Mouse (Mus musculus): ENCODE data around the gene Bbc3. TPM values are rescaled to one million over a fixed set of nuclear protein-coding genes. Genes with fewer than 3 reads are reported as not detected.
A peak's percentile ranks its signal among the peaks of the same experiment; 100 is the strongest.
"Not testable (repeated sequence)": the region's sequence is repeated elsewhere in the genome, so short reads cannot be mapped to it uniquely, and the experiment has no call there.

Bbc3 gene
- total RNA-seq (2021), result 10 to 100 TPM in 1 of 2 experiments, 1 to 10 TPM in 1; 7.9 to 13.9 TPM
- long read RNA-seq, experiment 1, transcript Bbc3-201 (4 exons, 1,814 nt), result minor isoform, 6 of 22 reads
- long read RNA-seq, experiment 1, transcript Bbc3-203 (2 exons, 881 nt), result major isoform, 7 of 22 reads
- long read RNA-seq, experiment 1, partial matches to known transcripts, result 3 of 22 reads
- long read RNA-seq, experiment 1, other reads (novel, unspliced or antisense), result 6 of 22 reads
- long read RNA-seq, experiment 2, transcript Bbc3-201 (4 exons, 1,814 nt), result major isoform, 6 of 15 reads
- long read RNA-seq, experiment 2, partial matches to known transcripts, result 4 of 15 reads
- long read RNA-seq, experiment 2, other reads (novel, unspliced or antisense), result 4 of 15 reads

DNA sequence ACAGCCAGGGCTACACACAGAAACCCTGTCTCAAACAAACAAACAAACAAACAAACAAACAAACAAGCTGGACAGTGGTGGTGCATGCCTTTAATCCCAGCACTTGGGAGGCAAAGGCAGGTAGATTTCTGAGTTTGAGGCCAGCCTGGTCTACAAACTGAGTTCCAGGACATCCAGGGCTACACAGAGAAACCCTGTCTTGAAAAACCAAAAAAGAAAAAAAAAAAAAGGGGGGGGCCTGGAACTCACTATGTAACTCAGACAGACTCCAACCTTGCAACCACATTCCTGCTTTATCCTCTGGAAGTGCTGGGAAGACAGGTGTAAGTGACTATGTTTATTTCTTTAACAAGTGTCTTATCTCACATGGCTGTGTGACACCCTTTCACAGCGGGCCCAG is at the start of gene Bbc3:
Bbc3 (plus strand) TSS at position 301 of the 400 bp plus-strand sequence.
- DNase-seq, result not testable (repeated sequence)

DNA sequence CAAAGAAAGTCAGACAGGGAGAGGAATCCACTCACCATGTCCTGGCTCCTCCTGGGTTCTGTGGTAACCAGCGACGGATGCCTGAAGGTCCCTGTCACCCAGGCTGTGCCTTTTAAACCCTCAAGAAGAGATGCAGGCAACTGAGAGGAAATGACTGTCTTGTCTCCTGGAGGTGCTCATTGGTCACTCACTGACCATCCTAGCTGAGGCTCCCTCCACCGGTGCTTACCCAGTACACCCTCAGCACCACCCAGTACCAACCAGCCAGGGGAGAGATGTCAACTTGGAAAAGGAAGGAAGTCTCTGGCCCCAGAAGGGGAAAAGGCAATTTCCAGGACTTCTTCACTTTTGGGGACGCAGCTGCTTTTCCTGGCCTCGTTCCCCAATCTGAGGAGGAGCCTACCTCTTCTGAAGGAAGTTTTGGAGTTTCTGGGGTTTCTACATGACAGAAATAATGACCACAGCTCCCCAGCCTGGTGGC is 49.0 kb upstream of the Bbc3 start, which contains the start of gene C5ar1:
C5ar1 (minus strand) TSS at position 431 of the 481 bp plus-strand sequence.
- DNase-seq, result no peak

DNA sequence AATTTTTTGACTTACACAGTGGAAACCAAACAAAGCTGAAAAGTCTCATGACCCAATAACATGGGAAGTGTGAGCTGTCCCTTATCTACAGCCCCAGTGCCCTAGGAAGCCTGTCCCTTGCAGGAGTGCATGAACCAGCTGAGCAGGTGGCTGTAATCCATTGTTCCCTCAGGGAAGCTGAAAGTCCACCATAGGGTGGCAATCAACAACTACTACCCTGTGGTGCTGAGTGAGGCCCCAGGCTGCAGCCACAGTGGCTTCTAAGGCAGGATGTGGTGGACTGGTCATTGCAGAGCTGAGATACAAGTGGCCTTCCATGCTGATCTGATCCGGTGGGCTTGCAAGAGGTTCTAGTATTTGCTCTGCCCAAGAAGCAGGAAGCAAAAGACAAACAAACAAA is 47.1 kb upstream of the Bbc3 start:
- no peak for DNase-seq

DNA sequence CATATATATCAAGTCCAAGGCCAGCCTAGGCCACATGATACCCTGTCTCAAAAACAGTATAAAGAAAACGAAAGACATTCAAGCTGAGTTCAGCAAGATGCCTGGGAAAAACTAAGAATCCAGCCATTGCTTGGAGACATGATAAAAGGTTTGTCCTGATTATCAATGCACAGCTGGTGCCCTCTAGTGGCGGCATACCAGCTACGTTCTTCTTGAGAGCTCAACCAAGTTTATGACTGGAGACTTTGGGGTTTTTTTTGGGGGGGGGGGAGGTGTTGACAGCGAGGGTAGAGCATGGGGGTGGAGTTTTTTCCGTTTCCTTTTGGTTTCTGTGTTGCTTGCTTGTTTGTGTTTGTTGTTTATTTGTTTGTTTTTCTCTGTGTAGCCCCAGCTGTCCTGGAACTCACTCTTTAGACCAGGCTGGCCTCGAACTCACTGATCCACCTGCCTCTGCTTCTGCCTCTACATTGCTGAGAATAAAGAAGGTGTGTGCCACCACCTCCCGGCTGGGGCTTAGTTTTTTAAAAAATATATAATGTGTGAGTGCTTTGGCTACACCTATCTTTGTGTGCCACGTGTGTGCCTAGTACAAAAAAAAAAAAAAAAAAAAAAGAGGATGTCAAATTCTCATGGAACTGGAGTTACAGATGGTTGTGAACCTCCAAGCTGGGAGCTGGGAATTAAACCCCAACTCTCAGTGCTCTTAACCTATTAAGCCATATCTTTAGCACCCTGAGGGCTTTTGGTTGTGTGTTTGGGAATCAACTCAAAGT is 45.0 kb upstream of the Bbc3 start:
- DNase-seq, result peak; percentile 87

DNA sequence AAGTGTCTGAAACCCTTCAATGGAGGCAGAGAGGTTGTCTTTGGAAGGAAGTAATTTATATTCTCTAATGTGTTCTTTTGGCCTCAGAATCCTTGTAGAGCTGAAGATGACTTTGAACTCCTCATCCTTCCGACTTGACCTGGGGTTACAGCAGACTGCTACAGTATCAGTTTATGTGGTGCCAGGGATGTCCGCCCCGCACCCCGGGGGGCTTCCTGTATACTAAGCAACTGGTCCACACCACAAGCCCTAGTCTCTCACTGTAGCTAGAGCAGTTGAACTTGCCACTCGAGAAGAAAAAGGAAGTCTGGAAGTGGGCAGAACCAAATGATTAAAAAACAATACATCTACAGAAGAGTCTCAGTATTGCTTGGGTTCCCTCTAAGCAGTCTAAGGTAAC is 44.4 kb upstream of the Bbc3 start:
- no peak for DNase-seq

DNA sequence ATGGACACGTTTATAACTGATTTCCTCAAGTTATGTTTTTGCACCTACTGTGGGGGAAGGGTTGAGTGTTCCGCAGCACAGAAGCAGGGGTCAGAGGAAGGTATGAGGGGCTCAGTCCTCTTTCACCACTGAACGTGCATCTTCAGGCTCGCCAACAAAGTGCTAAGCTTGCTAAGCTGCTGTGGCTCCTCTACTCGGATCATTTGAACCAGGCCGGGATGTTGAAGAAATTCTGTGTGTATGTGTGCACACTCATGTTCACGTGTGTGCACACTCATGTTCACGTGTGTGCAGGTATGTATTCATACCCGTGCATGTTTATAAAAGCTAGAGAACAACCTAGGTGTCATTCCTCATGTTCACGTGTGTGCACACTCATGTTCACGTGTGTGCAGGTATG is 42.3 kb upstream of the Bbc3 start:
- DNase-seq, result no peak

DNA sequence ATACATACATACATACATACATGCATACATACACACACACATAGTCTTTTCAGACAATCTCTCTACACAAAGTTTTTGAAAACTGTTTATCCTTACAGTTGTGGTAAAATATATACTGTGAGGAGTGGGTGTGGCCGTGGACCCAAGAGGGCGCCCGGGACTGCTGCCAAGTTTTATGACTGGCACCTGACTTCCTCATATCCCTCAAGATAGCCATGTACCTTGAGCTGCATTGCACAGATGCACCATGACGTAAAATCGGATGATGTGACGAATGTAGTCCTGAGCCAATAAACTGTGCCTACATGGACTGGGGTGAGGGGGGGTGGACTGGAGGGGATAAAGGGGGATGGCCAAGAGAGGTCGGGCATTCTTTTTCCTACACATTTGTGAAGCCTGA is 41.6 kb upstream of the Bbc3 start:
- DNase-seq, result not testable (repeated sequence)

DNA sequence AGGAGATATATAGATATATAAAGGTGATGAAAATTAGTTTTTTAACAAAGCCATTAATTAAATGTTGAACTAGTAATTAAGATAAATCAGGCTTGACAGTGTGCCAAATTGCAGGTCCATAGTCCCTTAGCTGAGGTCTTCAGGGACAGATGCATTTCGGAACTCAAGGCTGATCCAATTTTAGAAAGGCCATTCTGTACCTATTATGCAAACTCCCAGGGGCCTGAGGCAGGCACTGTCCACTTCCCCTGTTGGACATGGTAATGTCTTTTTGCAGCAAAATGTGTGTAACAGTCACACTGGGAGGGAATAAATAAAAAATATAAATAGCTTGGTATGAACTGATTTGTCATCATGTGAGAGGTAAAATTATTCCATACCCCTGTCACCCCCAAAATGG is 37.1 kb upstream of the Bbc3 start:
- DNase-seq, result no peak

DNA sequence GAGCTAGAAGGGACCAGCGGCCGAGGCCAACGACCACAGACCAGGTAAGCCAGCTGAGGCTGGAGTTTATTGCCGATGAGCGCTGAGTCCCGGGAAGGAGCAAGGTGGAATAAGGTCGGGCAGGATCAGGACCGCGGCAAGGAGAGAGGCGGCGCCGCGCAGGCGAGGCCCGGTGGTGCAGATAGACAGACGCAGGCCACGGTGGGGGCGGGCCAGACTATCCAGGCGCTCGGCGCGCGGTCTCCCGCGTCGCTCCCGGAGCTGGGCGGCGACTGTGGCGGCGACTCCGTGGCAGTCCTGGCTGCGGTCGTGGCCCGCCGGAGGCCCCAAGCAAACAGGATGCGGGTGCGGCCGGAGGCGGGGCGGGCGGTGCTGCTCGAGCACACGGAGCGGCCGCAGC is 35.5 kb upstream of the Bbc3 start:
- peak; percentile 83 for DNase-seq

DNA sequence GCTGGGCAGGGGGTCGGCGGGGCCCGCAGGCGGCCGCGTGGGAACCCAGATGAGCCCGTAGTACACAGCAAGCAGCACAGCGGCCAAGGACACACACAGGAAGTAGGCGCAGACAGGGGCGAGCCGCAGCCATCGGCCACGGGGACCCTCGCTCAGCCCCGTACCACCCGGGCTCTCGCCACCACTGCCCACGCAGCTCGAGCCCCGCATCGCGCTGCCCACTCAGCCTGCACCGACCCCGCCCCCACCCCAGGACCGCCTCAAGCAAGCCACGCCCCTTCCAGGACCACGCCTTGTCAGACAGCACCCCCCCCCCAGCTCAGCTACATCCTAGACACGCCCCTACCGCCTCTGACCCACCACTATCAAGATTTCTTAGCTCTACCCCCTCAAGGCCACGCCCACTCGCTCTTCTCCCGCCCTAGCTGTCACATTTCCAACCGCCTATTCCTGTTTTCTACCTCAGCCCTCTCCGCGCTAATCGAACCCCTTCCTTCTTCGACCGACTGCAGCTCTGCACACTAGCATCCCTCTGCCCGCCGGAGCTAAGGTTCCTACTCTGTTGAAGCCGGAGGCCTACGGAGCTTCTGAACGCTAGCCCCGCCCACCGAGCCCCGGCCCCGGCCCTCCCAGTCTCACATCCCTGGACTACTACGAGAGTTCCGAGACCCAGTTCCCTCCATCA is 35.0 kb upstream of the Bbc3 start, which contains the start of gene Inafm1:
Inafm1 (minus strand) TSS at position 537 of the 685 bp plus-strand sequence.
- peak; percentile 90 for DNase-seq

DNA sequence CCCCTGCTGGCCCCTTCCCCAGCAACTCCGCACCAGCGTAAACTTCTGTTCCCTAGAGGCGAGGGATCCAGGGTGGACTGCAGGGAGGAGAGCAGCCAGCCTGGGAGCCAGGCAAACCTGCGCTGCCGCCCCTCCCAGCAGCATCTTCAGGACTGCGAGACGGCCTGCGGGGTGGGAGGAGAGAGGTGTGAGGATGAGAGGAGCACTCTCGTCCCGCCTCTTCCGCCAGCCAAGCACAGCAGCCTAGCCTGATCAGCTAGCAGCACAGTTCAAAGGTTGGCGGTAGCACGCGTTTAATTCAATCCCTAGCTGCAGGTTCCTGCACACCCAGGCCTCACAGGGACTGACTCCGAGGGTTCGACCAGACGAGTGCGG is 34.4 kb upstream of the Bbc3 start:
- DNase-seq, result peak; percentile 72

DNA sequence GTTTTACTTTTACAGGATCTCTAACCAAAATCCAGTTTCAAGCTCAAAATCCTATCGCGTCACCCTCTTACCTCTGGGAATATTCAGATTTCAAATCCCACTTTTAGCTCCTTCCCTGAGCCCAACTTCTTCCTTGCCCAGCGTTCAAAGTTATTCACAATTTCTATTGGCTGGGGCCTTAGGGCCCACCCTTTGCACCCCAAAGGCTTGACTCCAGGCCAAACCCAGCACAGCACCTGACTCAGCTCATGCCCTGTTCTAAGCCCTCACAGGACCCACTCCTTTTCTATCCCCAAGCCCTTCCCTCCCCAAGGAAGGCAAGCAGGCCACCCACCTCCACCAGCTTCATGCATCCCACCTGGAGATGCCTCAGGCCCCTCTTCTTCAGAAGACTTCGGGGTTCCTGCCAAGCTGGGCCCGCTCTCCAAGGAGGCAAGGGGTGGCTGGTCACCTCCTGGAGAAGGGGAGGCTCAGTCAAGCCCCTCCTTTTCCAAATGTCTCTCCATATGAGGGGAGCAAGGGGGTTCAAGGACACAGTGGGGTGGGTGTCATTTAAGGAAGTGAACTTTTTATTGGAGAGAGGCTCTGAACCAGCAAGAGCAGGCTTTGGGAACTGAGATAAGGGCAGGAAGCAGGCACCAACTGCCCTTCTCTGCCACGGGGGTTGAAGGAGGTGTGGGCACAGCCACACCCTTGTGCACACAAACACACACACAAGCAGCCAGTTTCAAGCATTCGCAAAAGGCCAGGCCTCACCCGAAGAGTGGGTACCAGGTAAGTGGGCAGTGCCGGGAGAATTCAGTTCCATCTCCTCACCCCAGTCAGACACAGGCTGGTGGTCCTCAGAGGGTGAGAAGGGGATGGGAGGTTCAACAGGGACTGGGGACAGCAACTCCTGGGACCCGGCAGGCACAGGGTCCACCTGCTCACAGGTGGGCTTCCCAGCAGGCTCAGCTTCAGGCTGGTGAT is 33.0 kb upstream of the Bbc3 start:
- no peak for DNase-seq

DNA sequence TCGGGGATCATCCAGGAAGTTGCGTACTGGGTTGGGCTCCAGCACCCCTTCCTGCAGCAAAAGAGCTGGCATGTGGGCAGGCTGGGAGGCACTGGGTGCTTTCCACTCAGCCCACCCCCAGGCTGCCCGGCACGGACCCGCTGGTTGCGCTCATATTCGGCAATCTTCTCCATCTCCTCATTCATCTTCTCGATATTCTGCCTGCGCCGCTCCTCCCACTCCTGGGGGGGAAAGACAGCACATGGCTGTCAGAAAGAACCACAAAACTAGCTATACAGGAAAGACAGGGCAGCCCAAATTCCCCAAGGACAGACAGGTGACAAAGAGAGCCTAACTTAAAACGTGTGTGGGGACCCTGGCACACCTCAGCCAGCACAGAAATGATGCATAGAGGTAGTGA is 27.5 kb upstream of the Bbc3 start:
- no peak for DNase-seq

DNA sequence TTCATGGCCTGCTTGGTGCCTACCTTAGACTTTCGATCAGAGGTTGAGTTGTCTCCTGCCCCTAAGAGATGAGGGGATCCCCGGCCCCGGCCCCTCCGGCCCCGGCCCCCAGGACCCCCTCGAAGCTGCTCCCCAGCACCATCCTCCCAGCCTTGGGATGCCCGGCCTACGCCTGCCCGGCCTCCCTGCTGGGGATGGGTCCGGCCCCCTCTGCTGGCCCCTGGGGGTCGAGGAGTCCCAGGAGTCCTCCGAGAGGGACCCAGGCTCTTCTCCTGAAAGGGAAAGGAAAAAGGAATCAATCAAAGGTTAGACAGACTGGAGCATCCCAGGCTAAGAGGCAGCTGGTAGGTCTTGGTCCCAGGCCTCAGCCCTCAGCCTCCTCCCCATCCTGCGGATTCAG is 25.9 kb upstream of the Bbc3 start:
- no peak for DNase-seq

DNA sequence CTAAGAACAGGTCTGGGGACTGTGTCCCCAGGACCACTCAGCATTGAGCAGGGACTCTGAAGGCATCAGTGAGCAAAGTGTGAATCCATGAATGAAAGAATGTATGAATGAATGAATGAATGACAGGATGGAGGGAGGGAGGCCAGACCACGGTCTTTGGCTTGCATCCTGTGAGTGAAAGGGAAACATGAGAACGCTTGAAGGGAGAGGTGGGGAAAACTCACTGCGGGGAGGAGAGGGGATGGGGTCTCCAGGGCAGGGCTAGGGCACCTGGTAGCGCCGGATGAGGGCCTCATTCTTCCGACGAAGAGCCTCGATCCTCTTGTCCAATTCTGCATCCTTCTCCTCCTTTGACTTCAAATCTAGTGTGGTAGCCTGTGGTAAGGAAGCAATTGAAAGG is 24.2 kb upstream of the Bbc3 start:
- DNase-seq, result no peak

DNA sequence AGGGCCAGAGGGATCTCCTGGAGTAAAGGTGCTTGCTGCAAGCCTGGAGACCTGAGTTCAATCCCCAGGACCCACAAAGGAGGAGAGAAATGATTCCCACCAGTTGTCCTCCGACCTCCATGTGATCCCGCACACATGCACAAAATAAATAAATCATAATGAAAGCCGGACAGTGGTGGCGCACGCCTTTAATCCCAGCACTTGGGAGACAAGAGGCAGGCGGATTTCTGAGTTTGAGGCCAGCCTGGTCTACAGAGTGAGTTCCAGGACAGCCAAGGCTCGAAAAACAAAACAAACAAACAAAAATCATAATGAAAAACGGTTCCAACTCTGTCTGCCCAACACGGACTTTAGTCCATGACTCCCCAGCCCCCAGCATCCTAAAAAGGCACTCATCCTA is 23.3 kb upstream of the Bbc3 start:
- no peak for DNase-seq

DNA sequence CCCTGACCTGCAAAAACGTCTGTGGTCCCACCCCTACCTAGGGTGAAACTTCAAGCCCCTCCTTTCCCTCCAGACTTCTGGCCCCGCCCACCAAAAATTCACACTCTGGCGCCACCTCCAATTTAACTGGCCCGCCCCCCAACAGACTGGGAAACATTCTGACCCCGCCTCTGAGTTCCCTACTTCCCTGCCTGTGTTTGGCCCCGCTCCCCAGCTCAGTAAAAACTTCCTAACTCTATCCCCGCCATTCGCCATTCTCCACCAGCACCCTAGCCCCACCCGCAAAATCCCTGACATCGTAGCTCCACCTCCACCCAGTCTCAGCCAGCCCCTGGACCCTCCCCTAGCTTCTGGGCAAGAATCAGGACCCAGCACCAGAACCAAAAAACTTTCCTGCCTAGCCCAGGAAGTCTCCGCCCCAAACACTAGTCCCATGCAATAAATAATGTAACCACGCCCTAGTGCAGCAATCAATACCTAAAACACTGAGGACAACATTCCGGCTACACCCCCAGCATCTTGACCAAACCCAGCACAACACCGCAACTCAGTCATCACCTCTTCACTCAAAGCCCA is 22.7 kb upstream of the Bbc3 start:
- DNase-seq, result peak; percentile 73

DNA sequence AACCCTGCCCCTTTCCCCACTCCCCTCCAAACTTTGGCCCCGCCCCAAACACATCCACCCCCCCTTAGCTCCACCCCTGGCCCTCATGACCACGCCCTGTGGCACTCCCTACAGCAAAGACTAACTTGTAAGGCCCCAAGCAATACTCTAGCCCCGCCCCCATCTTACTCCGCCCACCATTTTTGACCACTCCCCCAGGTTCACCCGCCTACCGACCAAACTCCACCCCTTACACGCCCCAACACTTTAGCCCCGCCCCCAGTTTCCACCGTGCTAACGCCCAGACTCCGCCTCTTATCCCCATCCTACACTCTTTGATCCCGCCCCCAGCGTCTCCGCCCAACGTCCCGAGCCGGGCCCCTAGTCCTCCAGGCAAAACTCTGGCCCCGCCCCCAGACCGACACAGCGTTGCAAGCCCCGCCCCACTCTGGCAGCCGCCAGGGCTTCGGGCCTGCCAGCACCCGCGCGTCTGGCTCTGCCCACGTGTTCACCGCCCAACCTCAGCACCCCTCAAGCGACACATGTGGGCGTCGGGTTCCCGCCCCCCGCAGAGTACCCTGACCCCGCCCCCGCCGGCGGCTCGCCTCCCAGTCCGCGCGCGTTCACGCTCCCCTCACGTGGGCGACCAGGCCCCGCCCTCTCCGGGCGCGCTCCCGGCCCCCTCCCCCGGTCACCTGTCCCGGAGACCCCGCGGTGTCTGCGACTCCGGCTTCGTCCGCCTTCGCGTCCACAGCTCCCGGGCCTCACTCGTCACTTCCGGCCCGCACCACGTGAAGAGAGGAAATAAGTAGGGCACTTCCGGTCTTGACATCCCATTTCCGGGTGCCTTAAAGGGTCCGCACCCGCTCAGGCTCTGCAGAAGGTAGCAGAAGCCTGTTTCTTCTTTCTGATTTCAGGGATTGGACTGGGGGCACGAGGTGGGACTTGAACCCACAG is 21.9 kb upstream of the Bbc3 start, which contains the start of gene Ccdc9:
Ccdc9 (minus strand) TSS at position 770 of the 936 bp plus-strand sequence.
- DNase-seq, result peak; percentile 100

DNA sequence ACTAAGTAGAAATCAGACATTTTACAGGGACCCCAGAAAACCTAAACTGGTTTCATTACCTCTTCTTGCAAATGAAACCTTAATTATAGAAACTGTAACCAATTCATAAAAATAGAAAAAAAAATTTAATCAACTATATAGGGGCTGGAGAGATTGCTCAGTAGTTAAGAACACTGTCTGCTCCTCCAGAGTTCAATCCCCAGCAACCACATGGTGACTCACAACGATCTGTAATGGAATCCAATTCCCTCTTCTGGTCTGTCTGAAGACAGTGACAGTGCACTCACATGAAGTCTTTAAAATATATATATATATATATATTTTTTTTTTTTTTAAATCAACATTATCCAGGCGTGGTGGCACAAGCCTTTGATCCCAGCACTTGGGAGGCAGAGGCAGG is 21.2 kb upstream of the Bbc3 start:
- no peak for DNase-seq

DNA sequence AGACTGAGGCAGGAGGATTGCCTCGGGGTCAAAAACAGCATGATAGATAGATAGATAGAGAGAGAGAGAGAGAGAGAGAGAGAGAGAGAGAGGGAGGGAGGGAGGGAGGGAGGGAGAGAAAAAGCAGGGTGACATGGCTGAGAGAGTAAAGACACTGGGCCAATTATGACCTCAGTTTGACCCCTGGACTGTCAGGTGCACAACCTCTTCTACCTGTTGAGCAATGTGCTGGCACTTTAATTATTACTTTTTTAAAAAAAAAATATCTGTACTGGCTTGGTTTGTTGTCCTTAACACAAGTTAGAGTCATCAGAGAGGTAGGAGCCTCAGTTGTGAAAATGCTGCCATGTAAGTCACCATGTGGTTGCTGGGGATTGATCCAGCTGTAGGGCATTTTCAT is 20.4 kb upstream of the Bbc3 start:
- no peak for DNase-seq

All from adrenal gland, postnatal 10 days (tissue).